Mouse (Mus musculus): Measurements from ENCODE around the gene Flywch2. TPM values are rescaled to one million over a fixed set of nuclear protein-coding genes. Genes with fewer than 3 reads are reported as not detected.
A peak's percentile ranks its signal among the peaks of the same experiment; 100 is the strongest.

Gene Flywch2
- total and polyA plus RNA-seq, 3 experiments = 0.62 to 6.2 TPM; not detected in 1

DNA sequence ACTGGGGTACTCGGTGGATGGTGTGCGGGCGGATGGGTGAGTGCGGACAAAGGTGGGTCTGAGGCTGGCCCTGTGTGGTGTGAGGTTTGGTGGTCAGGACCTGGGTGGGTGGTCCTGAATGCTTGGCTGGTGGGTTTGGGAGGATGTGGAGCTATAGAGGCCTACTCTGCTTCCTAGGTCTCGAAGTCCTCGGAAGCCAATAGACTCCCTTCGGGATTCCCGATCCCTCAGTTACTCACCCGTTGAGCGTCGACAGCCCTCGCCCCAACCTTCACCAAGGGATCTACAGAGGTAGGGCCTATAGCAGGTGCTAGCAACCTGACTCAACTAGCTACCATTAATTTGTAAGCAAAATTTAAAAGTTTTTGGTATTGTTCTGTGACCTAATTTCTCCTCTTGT is 37.7 kb upstream of the Flywch2 start:
- H3K9me3 ChIP-seq (replicated peaks; ENCODE audit: insufficient read depth, low read length) = no peaks in the 10 kb centered on the region
- no peaks in the 10 kb centered on the region for H3K27me3 ChIP-seq (ENCODE audit: control insufficient read depth in 1 of 2, insufficient read depth in 2 of 2, low read length in 2 of 2)
- DNase-seq (ENCODE audit: low read depth, low spot score) = peak; percentile 22
- TF ChIP-seq SIN3A (IDR thresholded peaks at IDR 0.05; ENCODE audit: low read length) (no peak), POLR2AphosphoS2 (IDR thresholded peaks at IDR 0.05; ENCODE audit: low read length) (0 out of 2 replicates have a peak, but pooled peaks have one; percentile 58), CHD1 (IDR thresholded peaks at IDR 0.05; ENCODE audit: low read depth, low read length) (no peak), NELFE (IDR thresholded peaks at IDR 0.05; ENCODE audit: low read depth, low read length) (0 out of 2 replicates have a peak, but pooled peaks have one; percentile 18), POLR2A (IDR thresholded peaks at IDR 0.05; ENCODE audit: control insufficient read depth in 1 of 2, insufficient read depth in 1 of 2, low read depth in 1 of 2, low read length in 2 of 2, poor library complexity in 1 of 2) (no peak; a peak in 1 of 4 replicates)
- no peak overlapping the region for H3K27ac ChIP-seq (ENCODE audit: control insufficient read depth, low read depth, low read length)
- H3K4me3 ChIP-seq (ENCODE audit: control insufficient read depth in 1 of 2, insufficient read depth in 1 of 2, low read depth in 2 of 2, low read length in 2 of 2) = no peak overlapping the region
- peaks cover 17% of the 10 kb centered on the region for H3K79me2 ChIP-seq (ENCODE audit: control insufficient read depth, insufficient read depth, low read length, poor library complexity)
- H3K9ac ChIP-seq (ENCODE audit: control insufficient read depth, low read depth, low read length, poor library complexity, severe bottlenecking) = no peak overlapping the region
- H3K36me3 ChIP-seq (ENCODE audit: control insufficient read depth in 1 of 2, insufficient read depth in 2 of 2, low read length in 2 of 2) = peaks cover 10 to 18% of the 10 kb centered on the region in 2 experiments; a peak in 3 of 4 replicates
- H3K4me1 ChIP-seq (ENCODE audit: control insufficient read depth in 1 of 2, insufficient read depth in 2 of 2, low read length in 2 of 2) = no peaks in the 10 kb centered on the region

- TF ChIP-seq MYC (IDR thresholded peaks at IDR 0.05; ENCODE audit: low read depth, low read length) = no peak
- no peak for TF ChIP-seq SIN3A (IDR thresholded peaks at IDR 0.05; ENCODE audit: low read length)
- no peak for TF ChIP-seq TBP (IDR thresholded peaks at IDR 0.05; ENCODE audit: low read depth, low read length)
- TF ChIP-seq USF2 (IDR thresholded peaks at IDR 0.05; ENCODE audit: borderline replicate concordance in 1 of 2, insufficient read depth in 1 of 2, low read depth in 1 of 2, low read length in 2 of 2) = no peak
- no peak for TF ChIP-seq MAZ (IDR thresholded peaks at IDR 0.05; ENCODE audit: low read depth, low read length)
- H3K9me3 ChIP-seq (replicated peaks; ENCODE audit: insufficient read depth, low read length) = no peaks in the 10 kb centered on the region
These were observed 37.1 kb upstream of the Flywch2 start for GRCm38 (mm10) chr17:23823018-23823417.

DNA sequence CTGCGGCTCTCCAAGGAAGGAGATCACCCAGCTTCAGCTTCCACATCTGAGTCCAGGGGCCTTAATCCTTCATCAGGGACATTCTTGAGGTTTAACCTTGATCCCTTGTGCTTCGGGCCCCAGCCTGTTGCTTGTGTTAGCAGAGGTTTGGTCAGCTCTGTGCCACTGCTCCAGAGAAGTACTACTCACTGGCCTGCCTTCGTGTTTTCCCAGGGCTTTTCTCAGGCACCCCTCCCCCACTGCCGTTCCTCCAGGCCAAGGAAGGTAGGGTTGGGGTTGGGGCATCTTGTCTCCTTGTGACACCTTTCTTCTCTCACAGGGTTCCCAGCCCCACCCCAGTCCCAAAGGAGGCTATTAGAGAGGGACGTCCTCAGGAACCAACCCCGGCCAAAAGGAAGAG is 36.2 kb upstream of the Flywch2 start:
- Histone ChIP-seq H3K4me3 (ENCODE audit: control insufficient read depth in 1 of 2, insufficient read depth in 1 of 2, low read depth in 2 of 2, low read length in 2 of 2) (no peak overlapping the region), H3K27ac (ENCODE audit: control insufficient read depth, low read depth, low read length) (no peak overlapping the region), H3K4me1 (ENCODE audit: control insufficient read depth in 1 of 2, insufficient read depth in 2 of 2, low read length in 2 of 2) (no peaks in the 10 kb centered on the region), H3K36me3 (ENCODE audit: control insufficient read depth in 1 of 2, insufficient read depth in 2 of 2, low read length in 2 of 2) (peaks cover 7 to 22% of the 10 kb centered on the region in 2 experiments), H3K27me3 (ENCODE audit: control insufficient read depth in 1 of 2, insufficient read depth in 2 of 2, low read length in 2 of 2) (no peaks in the 10 kb centered on the region), H3K79me2 (ENCODE audit: control insufficient read depth, insufficient read depth, low read length, poor library complexity) (peaks cover 4% of the 10 kb centered on the region; the same call in 1 of the 2 replicates), H3K9ac (ENCODE audit: control insufficient read depth, low read depth, low read length, poor library complexity, severe bottlenecking) (no peak overlapping the region), H3K9me3 (replicated peaks; ENCODE audit: insufficient read depth, low read length) (no peaks in the 10 kb centered on the region)
- no peak for TF ChIP-seq ZC3H11A (IDR thresholded peaks at IDR 0.05; ENCODE audit: low read depth, low read length)
- no peak for TF ChIP-seq MYC (IDR thresholded peaks at IDR 0.05; ENCODE audit: low read depth, low read length)
- TF ChIP-seq NELFE (IDR thresholded peaks at IDR 0.05; ENCODE audit: low read depth, low read length) = no peak
- no peak for TF ChIP-seq ETS1 (IDR thresholded peaks at IDR 0.05; ENCODE audit: low read depth, low read length)
- no peak for TF ChIP-seq TBP (IDR thresholded peaks at IDR 0.05; ENCODE audit: low read depth, low read length)
- TF ChIP-seq KAT2A (conservative IDR thresholded peaks at IDR 0.05; ENCODE audit: low read depth, low read length) = no peak
- TF ChIP-seq TAL1 (IDR thresholded peaks at IDR 0.05; ENCODE audit: low read length) = no peak
- TF ChIP-seq RAD21 (IDR thresholded peaks at IDR 0.05; ENCODE audit: low read depth, low read length) = no peak
- no peak for TF ChIP-seq MAZ (IDR thresholded peaks at IDR 0.05; ENCODE audit: low read depth, low read length)
- TF ChIP-seq CHD1 (IDR thresholded peaks at IDR 0.05; ENCODE audit: low read depth, low read length) = no peak
- TF ChIP-seq USF2 (IDR thresholded peaks at IDR 0.05; ENCODE audit: borderline replicate concordance in 1 of 2, insufficient read depth in 1 of 2, low read depth in 1 of 2, low read length in 2 of 2) = no peak
- peak; percentile 21 for DNase-seq (ENCODE audit: low read depth, low spot score)

More at GRCm38 (mm10) chr17:23823018-23823417, 37.1 kb upstream of the Flywch2 start:
- Histone ChIP-seq H3K27ac (ENCODE audit: control insufficient read depth, low read depth, low read length) (no peak overlapping the region), H3K36me3 (ENCODE audit: control insufficient read depth in 1 of 2, insufficient read depth in 2 of 2, low read length in 2 of 2) (peaks cover 10 to 19% of the 10 kb centered on the region in 2 experiments), H3K9ac (ENCODE audit: control insufficient read depth, low read depth, low read length, poor library complexity, severe bottlenecking) (no peak overlapping the region), H3K27me3 (ENCODE audit: control insufficient read depth in 1 of 2, insufficient read depth in 2 of 2, low read length in 2 of 2) (no peaks in the 10 kb centered on the region), H3K4me1 (ENCODE audit: control insufficient read depth in 1 of 2, insufficient read depth in 2 of 2, low read length in 2 of 2) (no peaks in the 10 kb centered on the region), H3K4me3 (ENCODE audit: control insufficient read depth in 1 of 2, insufficient read depth in 1 of 2, low read depth in 2 of 2, low read length in 2 of 2) (no peak overlapping the region), H3K79me2 (ENCODE audit: control insufficient read depth, insufficient read depth, low read length, poor library complexity) (peaks cover 11% of the 10 kb centered on the region)
- no peak for DNase-seq (ENCODE audit: low read depth, low spot score)

Measured in MEL (cell line).